Mouse (Mus musculus): Measurements from ENCODE around the gene Gm498.

Gm498 gene

GRCm38 (mm10) chr7:143866538-143866937, at the start of gene Gm498:
Gene Gm498 (plus strand): TSS chr7:143866838.
- DNase-seq (ENCODE audit: low read depth, low spot score), result no peak

GRCm38 (mm10) chr7:143819201-143819600, 47.4 kb upstream of the Gm498 start:
- DNase-seq (ENCODE audit: low read depth, low spot score), result no peak

- no peak for DNase-seq (ENCODE audit: low read depth, low spot score)
Measured at GRCm38 (mm10) chr7:143821241-143821640, 45.4 kb upstream of the Gm498 start.

- peak; percentile 97 for DNase-seq (ENCODE audit: low read depth, low spot score)
Measured at GRCm38 (mm10) chr7:143822375-143823265, 44.0 kb upstream of the Gm498 start, which contains the start of the genes Nadsyn1 and Dhcr7. Gene Nadsyn1 (minus strand): TSS chr7:143822849. Gene Dhcr7 (plus strand): TSS chr7:143823145.

- no peak for DNase-seq (ENCODE audit: low read depth, low spot score)
Measured at GRCm38 (mm10) chr7:143823266-143823605, 43.4 kb upstream of the Gm498 start.

GRCm38 (mm10) chr7:143826985-143827384, 39.7 kb upstream of the Gm498 start:
- DNase-seq (ENCODE audit: low read depth, low spot score), result no peak

- DNase-seq (ENCODE audit: low read depth, low spot score), result peak; percentile 96
Measured at GRCm38 (mm10) chr7:143829504-143830331, 36.9 kb upstream of the Gm498 start.

GRCm38 (mm10) chr7:143830399-143830798, 36.2 kb upstream of the Gm498 start:
- no peak for DNase-seq (ENCODE audit: low read depth, low spot score)

- DNase-seq (ENCODE audit: low read depth, low spot score), result no peak
Measured at GRCm38 (mm10) chr7:143832196-143832595, 34.4 kb upstream of the Gm498 start.

GRCm38 (mm10) chr7:143832611-143833010, 34.0 kb upstream of the Gm498 start:
- DNase-seq (ENCODE audit: low read depth, low spot score), result no peak

GRCm38 (mm10) chr7:143833581-143834190, 33.0 kb upstream of the Gm498 start:
- DNase-seq (ENCODE audit: low read depth, low spot score), result no peak

- no peak for DNase-seq (ENCODE audit: low read depth, low spot score)
Measured at GRCm38 (mm10) chr7:143834316-143834715, 32.3 kb upstream of the Gm498 start.

- no peak for DNase-seq (ENCODE audit: low read depth, low spot score)
Measured at GRCm38 (mm10) chr7:143834972-143835371, 31.7 kb upstream of the Gm498 start.

GRCm38 (mm10) chr7:143837705-143838358, 28.8 kb upstream of the Gm498 start:
- no peak for DNase-seq (ENCODE audit: low read depth, low spot score)

GRCm38 (mm10) chr7:143840121-143840520, 26.5 kb upstream of the Gm498 start:
- no peak for DNase-seq (ENCODE audit: low read depth, low spot score)

GRCm38 (mm10) chr7:143841301-143841700, 25.3 kb upstream of the Gm498 start:
- DNase-seq (ENCODE audit: low read depth, low spot score), result no peak

- DNase-seq (ENCODE audit: low read depth, low spot score), result no peak
Measured at GRCm38 (mm10) chr7:143848127-143848767, 18.4 kb upstream of the Gm498 start.

- DNase-seq (ENCODE audit: low read depth, low spot score), result no peak
Measured at GRCm38 (mm10) chr7:143848768-143849482, 17.7 kb upstream of the Gm498 start.

- DNase-seq (ENCODE audit: low read depth, low spot score), result no peak
Measured at GRCm38 (mm10) chr7:143868874-143869273, 2.2 kb downstream of the Gm498 start.

GRCm38 (mm10) chr7:143883717-143884116, 17.1 kb downstream of the Gm498 start:
- no peak for DNase-seq (ENCODE audit: low read depth, low spot score)
